Mouse (Mus musculus): ENCODE measurements around the gene Hic1.

Gene Hic1

DNA sequence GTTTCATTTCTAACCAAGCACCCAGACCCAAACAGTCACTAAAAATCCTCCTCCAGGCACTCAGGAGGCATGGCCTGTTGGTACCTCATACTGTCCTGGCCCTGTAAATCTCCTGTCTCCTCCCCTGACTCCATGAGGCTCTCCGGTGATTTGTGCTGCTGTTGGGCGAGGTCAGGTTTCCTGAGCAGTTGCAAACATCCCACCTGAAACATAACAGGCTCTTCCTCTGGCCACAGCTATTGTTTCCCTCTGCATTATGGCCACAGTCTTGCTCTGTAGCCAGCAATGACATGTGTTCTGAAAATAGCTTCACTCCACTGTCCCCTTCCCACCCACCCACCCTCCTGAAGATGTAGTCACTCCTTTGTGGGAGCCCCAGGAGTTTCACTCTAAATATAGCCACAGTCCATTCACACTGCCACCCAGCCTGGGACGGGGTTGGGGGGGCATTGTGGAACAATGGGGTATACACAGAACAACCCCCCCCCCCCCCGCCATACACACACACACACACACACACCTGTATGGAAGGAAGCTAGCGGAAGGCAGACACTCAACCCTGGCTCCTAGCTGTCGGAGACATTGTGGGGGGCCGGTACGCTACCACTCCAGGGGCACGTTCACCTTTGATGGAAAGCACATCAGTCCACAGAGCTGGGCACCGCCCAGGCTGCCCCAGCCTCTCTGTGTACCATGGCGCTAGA, 20.8 kb downstream of the Hic1 start:
- DNase-seq (ENCODE audit: low spot score in 2 of 2), result no peak

DNA sequence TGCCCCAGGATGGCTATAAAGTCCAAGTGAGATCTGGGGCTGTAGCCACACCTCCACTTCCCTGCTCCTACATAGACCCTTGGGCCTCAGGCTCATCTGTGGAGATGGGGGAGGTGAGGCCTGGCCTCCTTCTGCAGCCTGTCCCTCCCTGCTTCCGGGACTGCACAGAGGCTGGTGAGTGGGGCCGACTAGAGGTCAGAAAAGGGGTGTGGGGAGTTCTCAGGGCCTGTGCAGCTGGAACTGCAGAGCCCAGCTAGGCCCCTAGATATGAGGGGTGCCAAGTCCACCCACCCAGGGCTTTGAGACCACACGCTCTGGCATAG, 21.5 kb downstream of the Hic1 start:
- no peak for DNase-seq (ENCODE audit: low spot score in 2 of 2)

- DNase-seq (ENCODE audit: low spot score in 2 of 2), result no peak
Measured at GRCm38 (mm10) chr11:75147106-75147845, 22.0 kb downstream of the Hic1 start.

GRCm38 (mm10) chr11:75145841-75146240, 23.5 kb downstream of the Hic1 start:
- DNase-seq (ENCODE audit: low spot score in 2 of 2), result no peak

DNA sequence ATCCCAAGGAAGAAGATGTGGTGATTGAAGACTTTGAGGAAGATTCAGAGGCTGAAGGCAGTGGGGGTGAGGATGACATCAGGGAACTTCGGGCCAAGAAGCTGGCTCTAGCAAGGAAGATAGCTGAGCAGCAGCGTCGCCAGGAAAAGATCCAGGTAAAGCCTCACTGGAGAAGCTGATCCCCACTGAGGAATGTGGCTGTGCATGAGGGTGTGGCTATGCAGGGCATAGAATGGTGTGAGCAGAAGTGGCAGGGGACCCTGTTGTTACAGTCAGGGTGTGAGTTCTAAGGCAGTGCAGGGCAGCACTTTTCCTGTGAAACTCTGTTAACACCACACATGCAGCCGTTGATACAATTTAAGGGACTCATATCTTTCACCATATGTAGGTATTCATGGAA, 26.6 kb downstream of the Hic1 start:
- DNase-seq (ENCODE audit: low spot score in 2 of 2), result no peak

DNA sequence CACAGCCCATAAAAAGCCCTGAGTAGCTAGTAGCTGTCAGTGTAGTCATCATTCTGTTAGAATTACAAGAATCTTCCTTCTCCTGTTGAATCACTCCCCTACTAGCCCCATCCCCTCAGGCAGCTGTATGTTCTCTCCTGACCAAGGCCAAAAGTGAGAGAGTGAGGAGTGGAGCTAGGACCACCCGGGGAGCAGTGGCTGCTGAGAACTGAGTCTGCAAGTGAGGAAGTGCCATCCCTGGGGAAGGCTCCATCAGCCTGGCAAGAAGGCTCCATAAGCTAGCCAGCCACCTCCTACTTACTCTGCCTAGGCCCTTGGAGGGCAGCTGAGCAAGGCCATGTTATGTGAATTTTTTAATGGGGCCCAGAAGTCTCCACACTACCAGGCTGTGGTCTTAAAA, 27.4 kb downstream of the Hic1 start:
- DNase-seq (ENCODE audit: low spot score in 2 of 2), result no peak

DNA sequence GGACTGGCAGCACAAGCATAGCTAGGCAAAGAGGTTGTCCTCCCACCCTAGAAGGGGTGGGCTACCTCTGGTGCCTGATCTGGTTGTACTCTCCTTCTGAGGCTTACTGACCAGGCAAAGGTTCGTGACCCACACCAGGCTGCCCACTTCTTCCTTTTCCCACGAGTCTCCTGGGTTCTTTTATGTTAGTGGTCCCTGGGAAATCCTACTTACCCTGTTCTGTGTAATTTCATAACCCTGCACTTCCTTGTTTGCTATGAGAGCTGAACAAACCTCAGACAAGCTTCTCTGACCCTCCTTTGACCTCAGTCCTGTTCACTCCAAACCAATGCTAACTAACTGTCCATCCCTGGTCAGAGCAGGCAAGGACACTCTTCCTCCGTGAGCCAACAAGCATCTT, 28.3 kb downstream of the Hic1 start:
- DNase-seq (ENCODE audit: low spot score in 2 of 2), result no peak

DNA sequence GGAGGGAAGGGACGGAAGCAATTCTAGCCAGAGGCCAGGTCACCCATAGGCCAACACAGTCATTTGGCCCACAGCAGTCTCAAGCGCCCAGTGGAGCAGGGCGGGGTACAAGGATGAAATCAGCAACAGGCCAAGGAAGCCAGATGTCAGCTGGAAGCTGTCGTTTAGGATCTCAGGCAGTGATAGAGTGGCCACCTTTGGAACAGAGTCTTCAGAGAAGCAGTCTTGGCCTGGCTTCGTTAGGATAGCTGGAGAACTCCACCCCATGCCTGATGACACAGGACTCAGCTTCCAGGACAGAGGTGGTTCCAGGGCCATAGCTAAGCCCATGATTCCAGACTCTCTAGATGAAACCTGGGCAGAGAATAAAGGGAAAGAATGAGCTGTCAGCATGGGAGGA, 28.9 kb downstream of the Hic1 start:
- DNase-seq (ENCODE audit: low spot score in 2 of 2), result no peak

- no peak for DNase-seq (ENCODE audit: low spot score in 2 of 2)
Measured at GRCm38 (mm10) chr11:75139122-75139963, 30.0 kb downstream of the Hic1 start.

DNA sequence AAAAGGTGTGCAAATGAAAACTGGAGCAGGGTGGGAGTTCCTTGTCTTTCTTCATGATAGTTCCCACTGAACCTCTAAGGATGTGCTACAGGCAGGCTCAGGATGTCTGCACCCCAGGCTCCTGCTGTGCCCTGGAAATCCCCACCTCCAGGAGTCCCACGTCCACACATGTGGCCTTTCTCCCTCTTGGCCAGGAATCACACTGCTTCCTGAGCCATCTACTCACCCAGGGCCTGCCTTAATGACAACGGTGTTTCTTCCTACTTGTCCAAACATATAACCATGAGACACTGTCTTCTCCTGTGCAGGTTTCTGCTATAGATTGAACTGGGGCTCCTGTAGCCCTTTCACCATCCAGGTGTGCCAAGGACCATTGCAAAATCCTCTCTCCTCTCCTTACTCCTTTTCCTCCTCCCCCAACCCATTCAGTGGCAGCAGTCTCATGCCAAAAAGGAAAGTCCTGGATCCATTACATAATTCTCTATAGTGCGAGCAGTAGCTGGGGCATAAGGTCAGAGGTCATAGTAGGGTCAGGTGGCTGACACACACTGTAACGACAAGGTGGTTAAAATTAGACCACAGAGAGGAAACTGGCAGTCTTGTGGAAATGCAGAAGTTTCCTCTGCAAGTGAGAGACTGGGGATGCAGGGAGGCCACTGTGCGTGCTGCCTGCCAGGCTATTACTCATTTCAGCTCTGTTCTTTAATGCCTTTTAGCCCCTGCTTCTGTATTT, 32.5 kb downstream of the Hic1 start:
- DNase-seq (ENCODE audit: low spot score in 2 of 2), result peak; percentile 39 to 62

GRCm38 (mm10) chr11:75135358-75135757, 34.0 kb downstream of the Hic1 start:
- no peak for DNase-seq (ENCODE audit: low spot score in 2 of 2)

- DNase-seq (ENCODE audit: low spot score in 2 of 2), result no peak
Measured at GRCm38 (mm10) chr11:75134485-75135068, 34.7 kb downstream of the Hic1 start.

DNA sequence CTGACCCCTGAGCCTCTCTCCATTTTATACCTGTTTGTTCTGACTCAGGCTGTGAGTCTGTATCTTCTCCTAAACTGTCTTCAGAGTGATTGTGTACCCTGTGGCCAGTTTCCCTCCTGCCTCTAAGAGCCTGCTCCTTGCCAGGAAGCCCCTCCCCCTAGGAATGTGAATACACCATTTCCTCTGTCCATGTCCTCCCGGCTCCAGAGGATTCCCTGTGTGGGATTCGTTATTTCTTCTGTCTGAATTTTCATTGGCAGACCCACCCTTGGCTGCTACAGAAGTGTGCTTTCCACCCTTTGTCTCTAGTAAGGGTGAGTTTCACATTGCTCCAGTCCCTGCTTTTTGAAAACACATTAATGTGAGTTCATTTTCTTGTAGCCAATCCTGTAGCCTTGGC, 35.4 kb downstream of the Hic1 start:
- DNase-seq (ENCODE audit: low spot score in 2 of 2), result no peak

DNA sequence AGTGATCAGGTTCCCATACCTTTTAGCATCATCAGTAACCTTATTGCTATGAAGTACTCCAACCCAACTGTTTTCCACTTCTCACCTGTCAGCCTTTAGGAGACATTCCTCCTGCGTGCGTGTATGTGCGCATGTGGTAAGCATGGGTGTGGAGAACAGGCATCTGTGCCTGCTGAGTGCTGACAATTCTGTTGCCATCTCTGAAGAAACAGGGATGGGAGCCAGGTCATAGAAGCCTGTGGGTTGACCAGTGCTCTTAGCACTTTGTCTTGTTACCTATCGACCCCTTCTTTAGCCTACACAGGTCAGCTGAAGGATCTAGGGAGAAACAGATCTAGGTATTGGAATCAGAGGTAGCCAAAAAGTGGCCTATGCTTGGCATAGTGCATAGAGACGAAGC, 35.9 kb downstream of the Hic1 start:
- no peak for DNase-seq (ENCODE audit: low spot score in 2 of 2)

GRCm38 (mm10) chr11:75132278-75132677, 37.0 kb downstream of the Hic1 start:
- no peak for DNase-seq (ENCODE audit: low spot score in 2 of 2)

DNA sequence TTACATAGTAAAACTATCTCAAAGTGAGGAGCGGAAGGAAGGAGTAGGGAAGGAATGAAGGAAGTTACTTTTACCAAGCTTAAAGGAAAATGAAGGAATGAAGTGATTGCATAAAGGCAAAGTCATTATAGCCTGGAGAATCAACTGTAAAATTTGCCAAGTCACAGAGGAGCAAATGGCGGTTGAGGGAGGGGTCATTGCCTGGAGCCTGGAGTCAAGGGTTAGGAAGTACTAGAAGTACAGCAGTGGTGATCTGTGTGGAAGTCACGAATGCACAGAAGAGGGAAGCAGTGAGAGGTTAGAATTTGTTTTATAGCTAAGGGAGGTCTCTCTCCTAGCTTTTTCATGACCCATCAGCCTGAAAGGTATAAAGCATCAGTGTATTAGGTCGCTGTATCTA, 38.0 kb downstream of the Hic1 start:
- DNase-seq (ENCODE audit: low spot score in 2 of 2), result no peak

DNA sequence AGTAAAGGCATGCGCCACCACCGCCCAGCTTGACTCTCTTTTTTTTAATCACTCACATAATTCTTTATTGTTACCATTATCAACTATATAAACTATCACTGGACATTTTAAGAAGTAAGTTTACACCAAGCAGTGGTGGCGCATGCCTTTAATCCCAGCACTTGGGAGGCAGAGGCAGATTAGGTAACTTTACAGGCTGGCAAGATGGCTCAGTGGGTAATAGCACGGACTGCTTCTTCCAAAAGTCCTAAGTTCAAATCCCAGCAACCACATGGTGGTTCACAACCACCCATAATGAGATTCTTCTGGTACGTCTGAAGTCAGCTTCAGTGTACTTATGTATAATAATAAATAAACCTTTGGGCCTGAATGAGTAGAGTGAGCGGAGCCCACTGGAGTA, 39.8 kb downstream of the Hic1 start:
- DNase-seq (ENCODE audit: low spot score in 2 of 2), result no peak

DNA sequence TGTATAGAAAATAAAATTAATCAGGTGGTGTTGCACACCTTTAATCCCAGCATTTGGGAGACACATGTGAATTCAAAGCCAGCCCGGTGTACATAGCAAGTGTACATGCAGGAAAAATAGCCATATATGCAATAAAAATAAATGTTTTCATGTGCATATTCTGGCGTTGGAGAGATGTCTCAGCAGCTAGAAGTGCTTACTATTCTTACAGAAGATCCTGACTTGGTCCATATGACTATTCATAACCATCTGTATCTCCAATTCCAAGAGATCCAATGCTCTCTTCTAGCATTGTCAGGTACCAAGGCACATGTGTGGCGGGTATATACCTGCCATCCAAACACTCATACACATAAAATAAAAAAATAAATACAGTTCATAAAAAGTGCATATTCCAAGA, 42.9 kb downstream of the Hic1 start:
- no peak for DNase-seq (ENCODE audit: low spot score in 2 of 2)

DNA sequence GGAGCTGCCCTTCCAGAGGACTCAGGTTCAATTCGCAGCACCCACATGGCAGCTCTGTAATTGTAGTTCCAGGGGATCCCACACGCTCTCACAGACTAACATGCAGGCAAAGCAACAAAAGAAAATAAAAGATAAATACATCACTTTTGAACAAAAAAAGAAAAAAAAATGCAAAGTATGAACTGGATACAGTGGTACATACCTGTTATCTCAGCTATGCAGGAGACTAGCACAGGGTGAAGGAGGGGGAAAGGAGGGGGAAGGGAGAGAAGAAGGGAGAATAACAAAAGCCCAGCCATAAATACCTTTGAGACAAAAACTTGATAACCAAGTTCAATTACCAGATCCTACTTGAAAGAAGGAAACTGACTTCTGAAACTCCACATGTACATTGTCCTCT, 44.9 kb downstream of the Hic1 start:
- no peak for DNase-seq (ENCODE audit: low spot score in 2 of 2)

GRCm38 (mm10) chr11:75121348-75121747, 48.0 kb downstream of the Hic1 start:
- no peak for DNase-seq (ENCODE audit: low spot score in 2 of 2)

DNA sequence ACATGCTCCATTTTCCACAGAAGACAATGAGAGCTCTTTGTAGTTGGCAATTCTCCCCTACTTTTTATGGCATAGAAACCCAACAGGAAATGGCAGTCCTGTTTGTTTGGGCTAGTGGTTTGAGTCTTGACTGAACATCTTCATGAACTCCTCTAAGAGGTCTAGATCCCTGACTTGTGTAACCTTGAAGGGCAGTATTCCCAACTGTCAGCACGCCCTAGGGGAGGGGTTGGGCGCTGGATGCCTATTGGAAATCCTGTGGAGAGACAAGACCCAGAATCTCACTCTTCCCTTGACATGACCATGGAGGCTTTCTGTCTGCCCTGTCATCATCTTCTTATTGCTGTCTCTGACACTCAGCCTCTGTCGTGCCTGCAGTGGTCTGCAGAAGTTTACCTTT, 49.5 kb downstream of the Hic1 start:
- DNase-seq (ENCODE audit: low spot score in 2 of 2), result no peak

DNA sequence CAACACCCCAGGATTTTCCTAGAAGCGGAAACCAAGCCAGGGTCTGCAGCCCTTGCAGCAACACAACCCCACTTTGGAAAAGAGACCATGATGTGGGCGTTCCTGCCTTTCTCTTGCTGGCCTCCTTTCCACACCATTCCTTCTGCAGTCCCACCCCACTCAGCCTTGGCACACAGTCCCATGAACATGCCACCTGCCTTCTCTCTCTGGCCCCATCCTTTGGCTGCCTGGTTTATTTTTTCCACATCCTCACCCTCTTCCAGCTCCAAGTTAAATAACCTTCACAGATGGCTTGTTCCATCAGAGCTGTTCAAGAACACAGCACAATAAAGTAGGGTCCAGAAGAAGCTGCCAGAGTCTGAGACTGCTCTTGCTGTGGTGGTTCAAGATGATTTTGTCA, 50.0 kb downstream of the Hic1 start:
- no peak for DNase-seq (ENCODE audit: low spot score in 2 of 2)

Measured in natural killer cell, adult 2 months (primary cell).